Mouse (Mus musculus): Measurements from ENCODE around the gene Naa25. TPM values are rescaled to one million over a fixed set of nuclear protein-coding genes. Genes with fewer than 3 reads are reported as not detected.

Gene Naa25
- polyA plus RNA-seq, 1 experiment: 77.9 TPM

DNA sequence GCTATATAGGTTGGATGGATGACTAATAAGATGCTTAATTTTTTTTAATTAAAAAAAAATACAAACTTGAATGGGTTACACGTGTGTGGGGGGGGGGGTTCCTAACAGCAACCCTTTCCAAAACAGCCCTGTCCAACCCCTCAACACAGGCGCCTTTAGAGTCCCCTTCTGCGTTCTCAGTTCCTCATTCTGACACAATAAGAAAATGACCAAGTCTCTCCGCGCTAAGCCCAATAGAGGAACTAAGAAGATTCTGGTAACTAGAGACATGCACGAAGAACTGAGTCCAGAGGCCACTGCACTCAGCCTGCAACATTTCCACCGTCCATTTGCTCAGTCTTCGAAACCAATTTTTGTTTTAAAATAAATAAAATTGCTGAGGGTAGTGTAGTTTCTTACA is 53.5 kb downstream of the Naa25 start:
- TF ChIP-seq POLR2A (IDR thresholded peaks at IDR 0.05; ENCODE audit: insufficient read depth, low read length) (no peak), EP300 (IDR thresholded peaks at IDR 0.05; ENCODE audit: insufficient read depth, low read depth, low read length) (no peak), CTCF (IDR thresholded peaks at IDR 0.05; ENCODE audit: low read depth, low read length) (no peak)
- peaks cover 19% of the 10 kb centered on the region for H3K36me3 ChIP-seq (ENCODE audit: control insufficient read depth, insufficient read depth, low read length, poor library complexity, severe bottlenecking)
- H3K27me3 ChIP-seq (ENCODE audit: control insufficient read depth, insufficient read depth, low read length, poor library complexity, severe bottlenecking): no peaks in the 10 kb centered on the region
- H3K4me1 ChIP-seq (ENCODE audit: control insufficient read depth, insufficient read depth, low read length): no peaks in the 10 kb centered on the region
- H3K27ac ChIP-seq (ENCODE audit: insufficient read depth, low read length): no peak overlapping the region
- peak overlapping the region; percentile 78 for H3K9ac ChIP-seq (ENCODE audit: low read depth, poor library complexity, severe bottlenecking)
- H3K9me3 ChIP-seq (replicated peaks; ENCODE audit: control insufficient read depth, insufficient read depth, low read length, poor library complexity, severe bottlenecking): no peaks in the 10 kb centered on the region
- H3K4me3 ChIP-seq (ENCODE audit: low read depth, low read length): peak overlapping the region; percentile 84

DNA sequence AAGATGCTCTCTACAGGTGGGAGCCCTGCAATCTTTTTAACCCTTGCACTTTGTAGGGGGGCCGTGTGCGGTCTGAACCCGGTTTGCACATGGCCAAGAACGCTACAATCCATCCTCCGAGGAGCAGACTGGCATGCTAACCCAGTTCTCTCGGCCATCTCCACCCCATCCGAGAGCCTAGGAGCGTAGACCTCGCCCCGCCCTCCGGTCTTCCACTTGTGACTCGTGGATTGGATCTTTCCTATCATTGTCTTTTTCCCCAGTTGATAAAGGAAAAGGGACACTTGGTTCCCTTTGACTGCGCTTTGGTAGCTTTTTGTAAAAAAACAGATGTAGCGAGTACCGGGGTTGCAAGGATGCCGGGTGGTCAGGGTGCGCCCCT is 53.9 kb downstream of the Naa25 start, which contains the start of gene Tmem116:
Gene Tmem116 (plus strand): TSS at position 250 of the 382 bp plus-strand sequence.
- peak within 1 kb of the TSS; percentile 78 for H3K9ac ChIP-seq (ENCODE audit: low read depth, poor library complexity, severe bottlenecking)
- H3K36me3 ChIP-seq (ENCODE audit: control insufficient read depth, insufficient read depth, low read length, poor library complexity, severe bottlenecking): peaks cover 14% of the 10 kb centered on the region
- no peaks in the 10 kb centered on the region for H3K9me3 ChIP-seq (replicated peaks; ENCODE audit: control insufficient read depth, insufficient read depth, low read length, poor library complexity, severe bottlenecking)
- H3K27ac ChIP-seq (ENCODE audit: insufficient read depth, low read length): peak within 1 kb of the TSS; percentile 41
- TF ChIP-seq POLR2A (IDR thresholded peaks at IDR 0.05; ENCODE audit: insufficient read depth, low read length): no peak
- TF ChIP-seq EP300 (IDR thresholded peaks at IDR 0.05; ENCODE audit: insufficient read depth, low read depth, low read length): no peak
- no peak for TF ChIP-seq CTCF (IDR thresholded peaks at IDR 0.05; ENCODE audit: low read depth, low read length)
- peak within 1 kb of the TSS; percentile 92 for H3K4me3 ChIP-seq (ENCODE audit: low read depth, low read length)
- H3K4me1 ChIP-seq (ENCODE audit: control insufficient read depth, insufficient read depth, low read length): no peaks in the 10 kb centered on the region
- no peaks in the 10 kb centered on the region for H3K27me3 ChIP-seq (ENCODE audit: control insufficient read depth, insufficient read depth, low read length, poor library complexity, severe bottlenecking)

DNA sequence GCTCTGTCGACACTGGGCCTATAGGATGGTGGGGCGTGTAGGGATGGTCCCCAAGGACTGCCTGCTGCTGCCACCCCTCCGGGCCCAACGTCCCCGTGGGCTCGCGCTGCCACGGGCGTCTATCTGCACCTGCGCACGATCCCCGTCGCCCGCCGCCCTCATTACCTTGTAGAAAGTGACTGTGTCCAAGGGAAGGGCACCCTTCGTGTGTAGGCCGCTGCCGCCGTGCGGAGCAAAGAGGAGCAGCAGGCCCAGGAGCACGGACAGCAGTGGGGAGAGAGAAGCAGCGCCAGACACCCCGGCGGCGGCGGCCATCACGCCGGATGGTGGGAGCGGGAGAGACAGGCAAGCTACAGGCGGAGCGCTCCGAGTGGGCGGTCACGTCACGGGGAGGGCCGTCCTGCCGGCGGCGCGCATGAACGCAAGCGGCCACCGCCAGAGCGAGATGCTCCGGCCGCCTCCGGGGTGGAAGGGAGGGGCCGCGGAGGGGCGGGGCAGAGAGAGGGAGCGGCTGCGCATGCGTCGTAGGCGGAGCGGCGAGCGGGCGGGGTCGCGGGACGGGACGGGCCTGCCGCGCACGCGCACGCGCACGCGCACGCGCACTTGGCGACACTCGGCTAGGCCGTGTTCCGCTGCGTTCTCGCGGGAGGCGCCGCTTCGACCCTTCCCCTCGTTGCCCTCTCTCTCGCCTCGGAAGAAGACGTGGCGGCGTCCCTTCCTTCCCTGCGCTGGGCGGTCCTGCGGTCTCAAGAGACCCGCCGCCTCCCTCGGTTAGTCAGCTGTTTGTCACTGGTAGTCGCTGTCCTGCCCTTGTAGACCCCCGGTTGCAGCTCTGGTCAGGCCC is 54.5 kb downstream of the Naa25 start, which contains the start of gene Erp29:
Gene Erp29 (minus strand): TSS at position 481 of the 844 bp plus-strand sequence.
- H3K4me3 ChIP-seq (ENCODE audit: low read depth, low read length): peak within 1 kb of the TSS; percentile 92
- H3K36me3 ChIP-seq (ENCODE audit: control insufficient read depth, insufficient read depth, low read length, poor library complexity, severe bottlenecking): peaks cover 14% of the 10 kb centered on the region
- H3K27ac ChIP-seq (ENCODE audit: insufficient read depth, low read length): peak within 1 kb of the TSS; percentile 41
- H3K9ac ChIP-seq (ENCODE audit: low read depth, poor library complexity, severe bottlenecking): peak within 1 kb of the TSS; percentile 78
- TF ChIP-seq POLR2A (IDR thresholded peaks at IDR 0.05; ENCODE audit: insufficient read depth, low read length) (peak; percentile 96), CTCF (IDR thresholded peaks at IDR 0.05; ENCODE audit: low read depth, low read length) (peak; percentile 10), EP300 (IDR thresholded peaks at IDR 0.05; ENCODE audit: insufficient read depth, low read depth, low read length) (0 out of 2 replicates have a peak, but pooled peaks have one; percentile 21)
- no peaks in the 10 kb centered on the region for H3K4me1 ChIP-seq (ENCODE audit: control insufficient read depth, insufficient read depth, low read length)
- H3K9me3 ChIP-seq (replicated peaks; ENCODE audit: control insufficient read depth, insufficient read depth, low read length, poor library complexity, severe bottlenecking): no peaks in the 10 kb centered on the region
- no peaks in the 10 kb centered on the region for H3K27me3 ChIP-seq (ENCODE audit: control insufficient read depth, insufficient read depth, low read length, poor library complexity, severe bottlenecking)

DNA sequence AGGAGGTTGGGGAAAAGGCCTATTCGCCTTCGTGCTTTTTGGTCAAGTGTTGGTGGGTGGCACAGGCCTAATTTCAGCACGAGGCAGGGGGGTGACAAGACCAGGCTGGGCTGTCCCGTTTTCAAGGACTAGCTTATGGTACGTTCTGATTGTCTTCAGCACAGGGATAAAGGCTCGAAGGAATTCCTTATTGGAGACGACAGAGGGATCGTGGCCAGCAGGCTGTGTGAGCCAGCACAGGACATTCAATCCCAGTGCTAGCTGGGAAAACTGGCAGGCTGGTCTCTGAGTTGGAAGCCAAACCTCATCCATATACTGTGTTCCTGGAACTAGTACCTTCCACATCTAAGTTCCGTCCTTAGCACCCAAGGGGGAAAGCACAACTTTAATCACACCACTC is 55.2 kb downstream of the Naa25 start:
- Histone ChIP-seq H3K27me3 (ENCODE audit: control insufficient read depth, insufficient read depth, low read length, poor library complexity, severe bottlenecking) (no peaks in the 10 kb centered on the region), H3K36me3 (ENCODE audit: control insufficient read depth, insufficient read depth, low read length, poor library complexity, severe bottlenecking) (peaks cover 9% of the 10 kb centered on the region), H3K9ac (ENCODE audit: low read depth, poor library complexity, severe bottlenecking) (peak overlapping the region; percentile 78), H3K27ac (ENCODE audit: insufficient read depth, low read length) (peak overlapping the region; percentile 41), H3K4me3 (ENCODE audit: low read depth, low read length) (peak overlapping the region; percentile 92), H3K4me1 (ENCODE audit: control insufficient read depth, insufficient read depth, low read length) (no peaks in the 10 kb centered on the region), H3K9me3 (replicated peaks; ENCODE audit: control insufficient read depth, insufficient read depth, low read length, poor library complexity, severe bottlenecking) (no peaks in the 10 kb centered on the region)
- TF ChIP-seq CTCF (IDR thresholded peaks at IDR 0.05; ENCODE audit: low read depth, low read length): no peak
- no peak for TF ChIP-seq EP300 (IDR thresholded peaks at IDR 0.05; ENCODE audit: insufficient read depth, low read depth, low read length)
- TF ChIP-seq POLR2A (IDR thresholded peaks at IDR 0.05; ENCODE audit: insufficient read depth, low read length): no peak

DNA sequence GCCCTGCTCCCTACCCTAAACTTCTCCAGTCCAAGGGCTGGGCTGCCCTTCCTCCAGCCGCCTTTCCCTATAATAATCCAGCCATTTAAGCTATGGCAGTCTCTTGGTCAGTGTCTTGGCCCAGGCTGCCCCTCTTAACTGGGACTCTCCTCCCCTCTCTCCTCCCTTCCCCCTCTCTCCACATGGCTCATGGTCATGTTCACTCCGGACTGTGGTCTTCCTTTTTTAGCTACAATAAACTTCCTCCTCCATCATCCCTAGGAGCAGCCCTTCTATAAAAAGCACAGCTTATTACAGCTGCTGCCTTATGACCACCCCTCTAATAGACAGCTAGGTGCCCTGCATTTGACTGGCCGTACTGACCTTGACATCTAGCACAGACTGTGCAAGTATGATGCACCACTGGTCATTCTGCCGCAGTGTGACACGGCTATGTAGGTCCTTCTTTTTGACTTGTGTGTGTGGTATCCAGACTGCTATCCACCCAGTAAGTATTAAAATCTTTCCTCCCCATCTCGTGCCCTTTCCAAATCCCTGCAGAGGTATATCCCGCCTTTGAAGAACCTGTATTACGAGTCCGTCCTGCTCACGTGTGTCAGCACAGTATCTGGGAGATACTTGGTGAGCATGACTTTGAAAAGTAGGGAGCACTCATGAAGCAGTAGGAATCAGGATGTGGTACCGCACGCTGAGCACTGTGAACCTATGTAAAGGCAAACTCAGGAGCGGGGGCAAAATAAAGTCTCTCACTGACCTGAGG is 56.2 kb downstream of the Naa25 start:
- Histone ChIP-seq H3K27me3 (ENCODE audit: control insufficient read depth, insufficient read depth, low read length, poor library complexity, severe bottlenecking) (no peaks in the 10 kb centered on the region), H3K4me3 (ENCODE audit: low read depth, low read length) (0 out of 2 replicates have a peak overlapping the region, but pooled peaks have one; percentile 4), H3K9me3 (replicated peaks; ENCODE audit: control insufficient read depth, insufficient read depth, low read length, poor library complexity, severe bottlenecking) (no peaks in the 10 kb centered on the region), H3K36me3 (ENCODE audit: control insufficient read depth, insufficient read depth, low read length, poor library complexity, severe bottlenecking) (peaks cover 5% of the 10 kb centered on the region), H3K27ac (ENCODE audit: insufficient read depth, low read length) (no peak overlapping the region), H3K9ac (ENCODE audit: low read depth, poor library complexity, severe bottlenecking) (0 out of 2 replicates have a peak overlapping the region, but pooled peaks have one; percentile 78), H3K4me1 (ENCODE audit: control insufficient read depth, insufficient read depth, low read length) (no peaks in the 10 kb centered on the region)
- TF ChIP-seq POLR2A (IDR thresholded peaks at IDR 0.05; ENCODE audit: insufficient read depth, low read length) (no peak), EP300 (IDR thresholded peaks at IDR 0.05; ENCODE audit: insufficient read depth, low read depth, low read length) (no peak), CTCF (IDR thresholded peaks at IDR 0.05; ENCODE audit: low read depth, low read length) (no peak)
